Mouse (Mus musculus) activated CD4-positive, CD25-positive, alpha-beta regulatory T cell, adult 4 months (primary cell): ENCODE data around the gene Ecpas. TPM values are rescaled to one million over a fixed set of nuclear protein-coding genes. Genes with fewer than 3 reads are reported as not detected.
A peak's percentile ranks its signal among the peaks of the same experiment; 100 is the strongest.

Source experiments
- ATAC-seq: one replicate; pipeline ENCODE4 v1.8.0; 2017
- polyA plus RNA-seq, 2 experiments: library from polyadenylated mRNA; unstranded; fragments of 100-300 nt; shearing (Covaris generic); gene quantifications; one replicate each; pipeline ENCODE4 v1.2.1; 2017

The Ecpas gene
- polyA plus RNA-seq: 10 to 100 TPM; 24.3 to 25.1 TPM

DNA sequence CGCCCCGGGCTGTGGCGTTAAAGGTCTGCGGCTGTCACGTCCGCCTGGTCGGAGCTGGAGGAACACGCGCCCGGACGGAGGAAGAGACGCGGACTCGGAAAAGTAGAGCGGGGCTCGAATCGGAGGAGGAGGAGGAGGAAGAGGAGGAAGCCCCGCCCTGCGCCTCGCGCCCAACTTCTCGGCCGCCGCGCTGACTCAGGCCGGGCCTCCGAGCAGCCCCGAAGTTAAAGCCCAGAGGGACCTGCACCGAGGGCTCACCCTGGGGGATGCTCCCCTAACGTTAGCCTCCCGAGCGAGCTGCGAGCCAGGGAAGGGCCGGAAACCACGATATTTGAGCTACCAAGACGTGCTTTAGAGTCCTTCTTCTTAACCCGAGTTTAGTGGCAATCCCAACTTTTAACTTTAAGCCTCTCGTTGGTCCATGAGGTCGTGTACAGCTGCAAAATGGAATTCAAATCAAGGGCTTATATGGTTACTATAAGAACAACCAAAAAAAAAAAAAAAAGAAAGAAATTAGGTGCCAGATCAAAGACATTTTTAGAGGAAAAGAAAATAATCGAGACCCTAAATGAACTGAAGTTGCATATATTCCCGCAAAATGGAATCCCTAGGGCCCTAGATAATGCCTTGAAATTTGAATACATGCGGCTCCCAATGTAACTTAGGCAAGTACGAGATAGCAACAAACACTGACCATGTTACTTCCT is at the start of gene Ecpas:
Gene Ecpas (minus strand): TSS at position 121 of the 707 bp plus-strand sequence.
- peak; percentile 58 for ATAC-seq

DNA sequence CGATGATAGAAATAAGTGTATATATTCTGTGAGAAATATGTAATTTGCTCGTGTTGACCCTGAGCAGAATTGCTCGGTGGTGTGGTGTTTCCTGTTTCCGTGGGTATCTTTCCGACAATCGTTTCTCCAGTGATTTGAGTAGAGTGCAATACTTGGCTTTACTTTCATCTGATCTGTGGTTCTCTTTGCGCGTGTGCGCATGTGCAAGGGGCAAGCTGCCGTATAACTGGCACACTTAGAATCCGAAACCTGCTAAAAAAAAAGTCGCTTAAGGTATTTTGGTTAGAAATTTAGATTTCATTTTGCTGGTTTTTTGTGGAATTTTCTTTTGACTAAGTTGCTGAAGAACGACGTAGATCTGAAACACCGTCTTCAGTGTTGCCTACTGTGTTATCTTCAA is 49.2 kb upstream of the Ecpas start:
- ATAC-seq: no peak

DNA sequence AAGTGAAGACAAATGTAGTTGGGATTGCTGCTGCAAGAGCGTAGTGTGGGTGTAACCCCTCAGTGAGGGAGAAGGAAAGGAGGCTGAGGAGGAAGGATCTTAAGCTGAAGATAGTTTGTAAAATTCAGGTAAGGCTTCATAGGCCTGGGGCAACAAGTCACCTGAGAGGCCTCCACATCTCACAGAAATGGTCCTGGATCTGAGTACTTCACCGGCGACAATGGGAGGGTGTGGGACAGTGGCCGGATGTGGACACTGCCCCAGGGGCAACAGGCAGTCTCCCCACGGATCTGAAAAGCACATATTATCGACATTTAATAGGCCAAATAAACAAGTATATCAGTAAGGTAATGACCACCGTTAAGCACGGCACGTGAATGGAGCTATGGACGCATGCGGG is 40.1 kb upstream of the Ecpas start:
- ATAC-seq: no peak

DNA sequence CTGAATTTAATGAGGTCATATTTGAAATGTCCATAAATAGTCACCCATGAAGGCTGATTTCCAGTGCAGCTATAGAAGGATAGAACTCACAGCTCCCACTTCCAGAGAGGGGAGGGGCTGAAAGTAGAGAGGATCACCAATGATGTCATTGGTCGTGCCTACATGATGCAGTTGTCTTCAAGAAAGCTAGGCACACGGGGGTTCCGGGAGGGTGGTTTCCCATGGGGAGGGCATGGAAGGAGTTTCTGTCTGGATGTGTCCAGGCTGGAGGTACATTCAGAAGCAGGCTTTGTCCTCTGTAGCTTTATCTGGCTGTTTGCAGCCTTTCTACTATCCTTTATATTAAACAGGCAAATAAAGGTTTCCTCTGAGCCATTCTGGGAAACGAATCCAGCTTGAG is 35.8 kb upstream of the Ecpas start:
- no peak for ATAC-seq

DNA sequence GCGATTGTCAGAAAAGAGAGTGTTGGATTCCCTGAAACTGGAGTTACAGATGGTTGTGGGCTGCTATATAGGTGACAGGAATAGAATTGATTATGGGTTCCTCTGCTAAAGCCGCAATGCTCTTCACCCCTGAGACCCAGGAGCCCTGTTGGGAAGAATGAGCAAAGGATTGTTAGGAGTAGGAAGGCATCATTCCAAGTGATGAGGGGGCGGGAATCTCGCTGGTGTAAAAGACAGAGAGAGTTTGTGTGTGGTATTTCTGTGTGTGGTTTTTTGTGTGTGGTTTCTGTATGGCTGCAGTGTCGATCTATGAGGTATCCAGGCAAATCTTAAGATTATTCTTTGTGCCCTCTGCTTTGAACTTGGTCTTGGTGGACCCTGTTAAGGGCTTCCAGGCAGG is 32.1 kb upstream of the Ecpas start:
- ATAC-seq: no peak

DNA sequence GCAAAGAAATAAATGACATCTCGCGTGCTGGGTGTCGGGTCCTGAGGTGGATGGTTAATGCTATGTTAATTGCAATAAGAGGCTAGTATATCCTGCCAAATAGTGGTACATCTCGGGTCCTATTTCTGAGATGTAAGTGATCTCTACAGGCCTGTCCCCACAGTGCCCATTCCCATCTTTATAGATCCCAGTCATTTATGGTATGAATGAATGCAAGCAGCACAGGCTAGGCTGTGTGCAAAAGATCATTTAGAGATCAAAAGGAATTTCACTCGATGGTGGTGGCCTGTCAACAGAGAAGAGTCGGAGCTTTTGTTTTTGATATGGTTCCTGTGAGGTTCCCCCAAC is 31.6 kb upstream of the Ecpas start:
- ATAC-seq: no peak

DNA sequence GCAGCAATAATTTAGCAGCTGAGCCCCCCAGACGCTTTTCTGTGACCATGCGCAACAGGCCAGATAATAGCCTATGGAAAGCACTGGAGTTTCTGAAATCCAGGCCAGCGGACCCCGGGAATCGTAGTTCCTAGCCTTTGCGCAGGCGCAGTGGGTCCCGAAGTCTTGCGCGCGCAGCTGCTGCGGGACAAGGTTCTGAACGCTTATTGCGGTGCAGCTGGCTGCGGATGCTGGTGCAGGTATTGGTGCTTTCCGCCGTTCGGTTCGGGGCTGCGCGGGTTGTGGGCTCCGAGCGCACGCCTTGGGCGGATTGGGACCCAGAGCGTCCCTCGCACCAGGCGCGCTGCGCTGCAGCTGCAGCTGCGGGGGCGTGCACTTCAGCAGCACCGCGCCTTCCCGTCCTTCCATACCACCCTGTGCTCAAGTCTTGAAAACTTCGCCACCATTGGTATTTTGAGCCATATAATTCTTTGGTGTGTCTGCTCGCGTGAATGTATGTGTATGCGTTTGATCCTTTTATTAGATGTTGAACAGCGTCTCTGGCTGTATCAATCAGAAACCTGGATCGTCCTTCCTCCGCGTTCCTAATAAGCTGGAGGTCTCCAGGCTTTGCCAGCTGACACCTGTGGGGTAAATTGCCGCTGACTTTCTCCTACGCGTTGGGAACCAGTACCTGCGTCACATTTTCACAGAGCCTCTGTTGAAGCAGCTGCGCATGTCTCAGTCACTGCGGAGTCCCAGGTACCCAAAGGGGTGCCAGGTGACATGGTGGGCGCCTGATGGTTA is 31.1 kb upstream of the Ecpas start, which contains the start of gene Zkscan16:
Gene Zkscan16 (plus strand): TSS at position 209 of the 786 bp plus-strand sequence.
- ATAC-seq: peak; percentile 32

DNA sequence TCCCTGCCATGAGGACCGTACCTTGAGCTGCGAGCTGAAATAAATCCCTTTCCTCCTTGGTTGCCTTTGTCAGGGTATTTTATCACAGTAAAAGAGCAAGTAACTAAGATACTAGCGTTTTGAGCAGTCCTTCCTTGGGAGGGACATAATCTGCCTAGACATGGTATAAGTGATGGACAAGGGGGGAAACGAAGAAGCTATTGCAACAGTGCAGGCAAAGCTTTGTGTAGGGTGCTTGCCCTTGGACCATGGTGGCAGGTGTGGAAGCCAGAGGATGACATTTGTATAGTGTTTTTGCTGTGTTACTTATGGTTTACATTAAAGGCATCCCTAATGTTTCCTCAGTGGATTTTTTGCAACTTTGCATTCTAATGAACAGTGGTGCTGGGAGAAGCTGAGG is 30.4 kb upstream of the Ecpas start:
- ATAC-seq: no peak

DNA sequence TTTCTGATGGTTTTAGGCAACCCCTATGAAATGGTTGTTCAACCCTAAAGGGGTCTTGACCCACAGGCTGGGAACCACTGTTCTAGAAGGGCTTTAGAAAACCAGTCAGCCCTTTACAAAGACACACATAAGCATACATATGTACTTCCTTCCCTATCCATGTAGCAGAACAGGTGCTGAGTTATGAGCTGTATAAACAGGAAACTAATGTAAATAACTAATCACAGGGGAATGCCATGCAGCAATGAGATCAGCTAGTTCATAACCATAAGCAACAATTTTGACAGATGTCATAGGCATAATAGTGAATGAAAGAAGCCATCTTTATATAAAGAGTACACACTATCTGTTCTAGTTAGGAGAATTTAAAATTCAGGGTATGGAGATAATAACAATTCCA is 29.1 kb upstream of the Ecpas start:
- ATAC-seq: no peak

DNA sequence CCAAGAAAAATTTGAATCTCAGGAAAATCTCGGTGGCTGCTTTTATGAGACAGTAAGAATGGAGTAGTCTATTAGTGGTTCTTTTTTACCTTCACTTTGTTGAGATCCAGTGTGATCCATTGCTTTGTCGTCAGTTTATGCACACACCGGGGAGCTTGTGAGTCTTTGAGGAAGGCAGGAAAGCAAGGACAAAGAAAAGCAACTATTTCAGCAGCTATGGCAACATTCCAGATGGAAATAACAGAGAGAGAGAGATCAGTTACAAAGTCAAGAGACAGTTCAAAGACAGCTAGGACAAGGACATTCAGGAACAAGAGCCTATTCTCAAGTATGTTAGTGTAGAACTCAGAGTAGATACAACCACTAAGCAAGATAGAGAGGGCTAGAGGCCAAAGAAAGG is 23.3 kb upstream of the Ecpas start:
- no peak for ATAC-seq

DNA sequence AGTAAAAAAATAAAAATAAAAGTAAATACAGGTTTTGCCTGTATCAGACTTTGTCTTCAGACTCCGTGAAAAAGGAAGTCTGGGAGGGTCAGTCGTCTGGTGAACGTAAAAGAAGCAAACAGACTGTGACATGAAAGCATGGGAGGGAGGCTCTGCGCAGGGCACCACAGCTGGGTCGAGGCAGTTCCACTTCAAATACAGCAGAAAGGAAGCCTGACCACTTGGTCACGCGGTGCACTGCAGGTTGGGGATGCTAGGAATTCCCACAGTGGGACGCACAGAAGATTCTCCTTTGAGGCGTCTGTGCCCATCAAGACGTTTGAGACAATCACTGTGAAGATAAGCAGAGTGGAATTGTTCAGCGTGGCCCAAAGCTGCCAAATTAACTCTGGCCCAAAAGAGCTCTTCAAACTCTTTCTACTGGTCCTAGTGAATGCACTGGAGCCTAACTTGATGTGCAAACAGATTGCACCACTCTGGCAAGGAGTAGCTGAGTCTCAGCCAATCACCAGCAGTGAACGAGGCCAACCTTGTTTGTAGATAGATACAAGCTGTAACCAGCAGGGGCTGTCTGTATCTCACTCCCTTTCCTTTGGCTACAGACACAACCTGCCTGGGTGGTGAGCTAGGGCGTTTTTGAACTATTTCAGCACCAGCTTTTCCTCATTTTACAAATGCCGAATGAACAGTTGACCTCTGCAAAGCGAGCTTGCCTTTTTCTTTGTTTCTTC is 22.4 kb upstream of the Ecpas start:
- peak; percentile 76 for ATAC-seq

DNA sequence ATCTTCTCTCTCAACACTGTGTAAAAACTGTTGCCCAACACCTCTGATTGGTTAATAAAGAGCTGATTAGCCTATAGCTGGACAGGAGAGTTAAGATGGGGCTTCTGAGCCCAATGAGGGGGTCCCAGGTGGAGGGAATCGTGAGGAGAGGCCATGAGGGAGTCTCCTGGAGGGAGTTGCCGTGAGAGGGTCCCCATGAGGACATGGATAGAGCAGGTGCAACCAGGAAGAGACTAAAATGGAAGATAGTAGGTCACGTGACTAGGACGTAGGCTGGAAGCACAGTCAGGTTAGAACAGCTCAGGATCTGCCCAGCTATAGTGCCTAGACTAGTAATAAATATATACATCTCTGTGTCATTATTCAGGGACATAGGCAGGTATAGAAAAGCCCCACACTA is 21.8 kb upstream of the Ecpas start:
- ATAC-seq: no peak

DNA sequence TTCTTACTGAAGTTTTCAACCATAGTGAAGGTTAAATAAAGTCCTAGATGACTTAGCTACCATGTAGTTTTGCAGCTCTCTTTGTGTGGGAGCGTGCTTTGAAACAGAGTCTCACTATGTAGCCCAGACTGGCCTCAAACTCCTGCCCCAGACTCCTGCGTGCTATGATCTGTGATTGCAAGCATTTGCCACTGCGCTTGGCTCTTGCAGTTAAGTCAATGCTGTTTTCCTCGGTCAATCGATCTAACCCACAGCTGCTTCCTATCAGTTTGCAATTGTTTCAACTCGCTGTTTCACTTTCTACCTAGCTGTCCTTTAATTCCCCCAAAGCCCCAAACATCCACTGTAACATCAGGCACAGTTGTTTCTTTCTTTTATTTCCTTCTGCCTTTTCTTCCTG is 20.0 kb upstream of the Ecpas start:
- ATAC-seq: no peak

DNA sequence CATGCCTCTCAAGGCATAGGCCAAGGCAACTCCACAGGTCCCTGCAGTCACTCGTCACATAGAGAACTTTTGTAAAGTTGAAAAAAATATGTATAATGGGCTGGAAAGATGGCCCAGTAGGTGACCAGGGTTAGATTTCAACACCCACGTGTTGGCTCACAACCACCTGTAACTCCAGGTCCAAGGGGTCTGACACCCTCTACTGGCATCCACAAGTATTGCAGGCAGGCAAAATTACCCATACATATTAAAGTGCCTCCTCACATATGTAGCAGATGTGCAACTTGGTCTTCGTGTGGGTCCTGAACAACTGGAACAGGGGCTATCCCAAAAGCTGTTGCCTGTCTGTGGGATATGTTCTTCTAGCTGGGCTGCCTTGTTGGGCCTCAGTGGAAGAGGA is 15.1 kb upstream of the Ecpas start:
- ATAC-seq: no peak

DNA sequence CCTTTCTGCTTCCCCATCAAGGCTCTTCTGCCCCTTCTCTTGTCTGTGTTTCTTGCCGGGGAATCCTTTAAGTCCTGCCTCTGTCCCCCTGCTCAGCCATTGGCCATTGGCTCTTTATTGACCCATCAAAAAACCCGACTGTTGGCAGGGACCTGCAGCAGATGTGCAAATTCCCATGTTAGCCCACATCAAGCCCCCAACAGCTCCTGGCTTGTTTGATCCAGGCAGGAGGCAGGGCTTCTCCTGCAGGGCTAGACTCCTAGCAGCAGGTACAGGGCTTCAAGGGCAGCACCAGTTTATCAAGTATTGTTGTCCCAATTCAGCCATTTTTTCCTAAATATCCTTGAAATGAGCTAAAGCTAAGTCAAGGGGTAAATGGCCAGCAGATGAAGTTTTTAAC is 13.6 kb upstream of the Ecpas start:
- ATAC-seq: no peak

DNA sequence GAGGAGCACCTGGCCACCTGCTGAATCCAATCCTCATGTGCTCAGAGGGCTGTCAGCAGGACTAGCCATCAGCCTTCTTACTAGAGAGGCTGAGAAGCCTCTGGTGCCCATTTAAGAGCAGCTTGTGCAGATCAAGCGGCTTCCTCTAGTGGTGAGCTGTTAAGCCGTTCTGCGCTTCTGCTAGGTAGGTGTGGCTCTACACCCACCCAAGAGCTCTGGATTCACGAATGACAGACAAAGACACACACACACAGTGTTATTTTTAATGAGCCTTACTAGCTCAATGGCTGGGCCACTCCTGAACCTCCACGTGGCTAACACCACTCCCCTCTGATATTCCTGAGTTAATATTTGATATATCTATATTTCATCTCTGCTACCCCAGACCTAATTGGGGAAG is 13.1 kb upstream of the Ecpas start:
- no peak for ATAC-seq

DNA sequence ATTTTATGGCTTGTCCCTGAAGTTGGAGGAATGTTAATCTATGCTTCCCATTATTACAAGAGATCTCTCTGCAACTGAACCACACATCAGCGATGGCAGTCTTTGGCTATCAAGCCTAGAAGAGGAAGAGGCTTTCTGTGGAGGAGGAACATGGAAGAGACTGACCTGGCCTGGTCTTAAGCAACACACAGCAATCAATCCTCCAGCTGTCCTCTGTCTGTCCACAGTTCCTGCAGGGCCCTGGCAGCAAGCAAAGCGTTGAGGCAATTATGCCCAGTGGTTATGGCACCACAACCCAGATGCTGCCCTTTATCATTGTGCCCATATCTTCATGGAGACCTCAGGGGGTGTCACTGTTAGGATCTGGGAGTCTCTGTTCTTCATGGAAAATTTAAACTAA is 11.4 kb upstream of the Ecpas start:
- no peak for ATAC-seq

DNA sequence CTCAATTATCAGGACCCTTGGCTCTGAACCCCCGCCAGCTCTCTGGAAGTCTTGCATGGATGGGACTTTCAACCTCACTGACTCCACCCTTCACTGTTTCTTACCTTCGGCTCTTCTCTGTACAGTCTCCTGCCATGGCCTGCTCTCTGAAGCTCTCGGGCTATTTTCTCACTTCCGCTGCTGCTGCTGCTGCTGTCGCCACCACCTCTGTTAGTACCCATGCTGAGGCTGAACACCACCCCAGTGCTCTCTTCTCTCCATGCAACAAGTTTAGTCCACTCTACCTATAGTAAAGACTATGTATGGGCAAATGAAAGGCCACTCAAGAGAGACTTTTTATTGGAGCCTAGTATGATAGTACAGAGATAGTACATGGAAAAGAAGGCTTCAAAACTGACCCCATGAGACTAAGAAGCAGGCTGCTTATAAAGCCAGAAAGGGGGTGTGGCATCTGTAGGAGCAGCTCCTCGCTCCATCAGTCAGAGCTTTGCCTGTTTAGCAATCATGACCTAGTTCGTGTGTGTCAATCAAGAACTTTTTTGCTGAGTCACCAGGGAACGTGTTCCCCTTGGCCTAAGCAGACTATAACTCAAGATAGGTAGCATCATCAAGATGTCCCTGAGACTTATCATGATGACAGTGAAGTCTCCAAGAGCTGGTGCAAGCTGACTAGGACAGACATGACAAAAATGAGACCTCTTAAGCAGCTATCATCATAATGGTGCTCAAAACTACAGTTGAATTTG is 2.7 kb upstream of the Ecpas start:
- no peak for ATAC-seq

DNA sequence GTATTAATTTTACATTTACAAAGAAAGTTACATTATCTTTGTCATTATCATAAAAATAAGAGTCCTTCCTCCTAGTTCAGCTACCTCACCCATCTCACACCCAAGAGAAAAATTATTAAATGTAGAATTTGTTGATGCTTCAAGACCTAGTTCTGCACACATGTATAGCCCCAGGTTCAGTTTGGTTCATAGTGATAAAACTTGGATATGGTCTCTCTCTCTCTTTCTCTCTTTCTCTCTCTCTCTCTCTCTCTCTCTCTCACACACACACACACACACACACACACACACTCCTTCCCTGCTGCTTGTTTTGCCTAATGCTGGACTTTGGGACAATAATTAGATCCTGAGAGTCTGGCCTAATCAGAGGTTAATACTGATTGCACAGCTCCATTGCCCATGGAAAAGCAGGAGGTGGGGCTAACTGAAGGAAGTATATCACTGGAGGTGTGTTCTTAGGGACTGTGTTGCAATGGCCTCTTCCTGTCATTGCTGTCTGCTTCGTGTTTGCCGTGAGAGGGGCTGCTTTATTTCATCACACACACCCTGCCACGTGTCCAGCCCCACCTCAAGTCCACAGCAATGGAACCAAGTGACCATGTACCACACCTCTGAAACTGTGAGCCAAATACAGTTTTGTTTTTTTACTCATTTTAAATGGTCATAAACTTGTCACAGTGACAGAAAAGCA is 932 bp upstream of the Ecpas start:
- no peak for ATAC-seq

DNA sequence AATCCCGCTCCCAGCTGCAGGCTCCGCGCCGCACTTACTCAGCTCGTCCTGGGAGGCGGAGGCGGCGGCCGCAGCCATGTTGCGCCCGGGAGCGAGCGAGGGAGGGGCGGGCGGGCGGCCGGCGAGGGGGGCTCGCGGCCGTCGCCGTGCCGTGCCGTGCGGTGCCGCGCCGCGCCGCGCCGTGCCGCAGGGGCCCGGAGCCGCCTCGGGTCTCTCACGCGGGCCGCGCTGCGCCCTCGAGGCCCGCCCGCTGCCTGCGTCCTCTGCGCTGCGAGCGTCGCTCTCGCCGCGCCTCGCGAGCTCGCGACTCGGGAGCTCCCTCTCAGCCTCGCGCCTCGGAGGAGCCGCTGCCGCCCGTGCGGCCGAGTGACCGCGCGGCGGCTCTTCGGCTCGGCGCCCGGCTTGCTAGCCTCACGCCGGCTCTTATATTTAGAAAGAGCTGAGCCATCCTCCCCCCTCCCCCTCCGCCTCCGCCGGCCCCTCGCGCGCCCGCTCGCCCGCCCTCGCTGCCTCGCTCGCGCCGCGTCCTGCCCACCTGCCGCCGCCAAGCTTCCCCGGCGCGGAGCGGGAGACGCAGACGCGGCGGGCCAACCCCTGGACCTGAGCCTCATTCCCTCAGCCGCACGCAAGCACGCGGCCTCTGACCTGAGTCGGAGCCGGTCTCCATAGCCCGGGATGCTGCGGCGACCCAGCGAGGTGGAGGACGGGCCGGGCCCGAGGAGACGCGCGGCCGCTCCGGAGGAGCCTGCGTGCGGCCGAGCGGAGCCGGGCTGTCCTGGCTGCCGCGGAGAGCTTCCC is 519 bp downstream of the Ecpas start:
- peak; percentile 48 for ATAC-seq

DNA sequence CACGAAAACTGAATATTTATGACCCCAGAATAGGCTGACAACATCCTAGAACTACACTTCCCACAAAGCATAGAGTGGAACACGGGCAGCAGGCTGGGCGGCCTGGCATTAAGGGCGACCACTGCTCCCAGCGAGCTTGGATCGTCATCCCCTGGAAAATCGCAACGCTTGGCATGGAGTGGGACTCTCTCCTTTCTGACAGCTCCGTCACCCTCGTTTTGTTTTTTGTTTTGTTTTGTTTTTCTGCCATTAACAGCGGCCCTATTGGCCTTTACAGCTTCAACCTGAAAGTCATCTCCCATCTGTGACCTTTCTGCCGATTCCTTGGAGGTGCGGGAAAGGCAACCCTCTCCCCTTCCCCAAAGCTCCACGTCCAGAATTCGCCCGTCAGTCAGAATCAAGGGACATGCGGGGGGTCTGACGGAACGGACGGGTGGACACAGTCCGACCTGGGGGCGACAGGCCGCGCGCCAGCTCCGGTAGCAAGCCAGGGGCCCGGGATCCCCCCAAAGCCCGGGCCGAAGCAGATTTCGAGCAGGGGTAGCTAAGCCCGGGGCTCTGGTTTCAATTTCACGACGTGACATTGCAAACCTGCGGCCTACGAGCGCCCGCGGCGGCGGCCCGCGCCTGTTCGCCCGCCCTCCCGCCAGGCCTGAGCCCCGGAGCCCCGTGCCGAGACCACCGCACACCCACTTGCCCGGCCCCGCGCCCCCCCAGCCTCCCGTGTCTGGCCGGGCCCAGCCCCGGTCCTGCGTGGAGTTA is 1.3 kb downstream of the Ecpas start:
- peak; percentile 36 for ATAC-seq
